Comparison of ENCODE assay signal across 24 mouse cellular contexts in the genomic region with DNA sequence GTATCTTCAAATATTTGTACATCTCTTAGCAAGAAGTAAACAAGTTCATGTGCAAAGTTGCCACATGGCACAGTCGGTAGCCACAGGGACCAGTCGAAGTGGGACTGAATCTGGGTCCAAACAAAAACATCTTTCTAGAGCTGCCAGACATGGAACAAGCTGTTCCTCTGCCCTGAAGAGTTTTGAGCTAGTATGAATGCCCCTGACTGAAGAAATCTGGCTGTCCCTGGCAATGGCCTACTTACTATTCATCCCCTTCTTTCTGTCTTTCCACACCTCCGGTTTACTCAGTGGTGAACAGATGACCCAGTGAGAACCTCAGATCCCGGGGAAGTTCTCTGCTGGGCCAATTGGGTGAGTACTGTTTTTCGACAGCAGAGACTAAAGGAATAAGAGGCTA.
DNase-seq lines count a peak whose midpoint lies in the region; ATAC-seq and TF ChIP-seq lines count a peak whose summit lies in the region.
"Had no signal": no experiment of that assay in that cellular context is flagged by ENCODE, and none has a peak within 500 bp of the region (broad histone marks: within the 10 kb centered on the region; RNA-seq: fewer than 3 reads in every experiment).

No protein-coding gene starts in this region.

- WGBS in forebrain, postnatal 0 days, result 66% methylated on average over 5 of the region's 5 CpGs
- WGBS in forebrain, embryonic 10.5 days, result 90% methylated on average over 5 of the region's 5 CpGs
- 83% methylated on average over 5 of the region's 5 CpGs for WGBS in midbrain, embryonic 14.5 days

- H3K27me3 ChIP-seq in forebrain, postnatal 0 days (ENCODE audit: insufficient read depth, low read length), result no peaks in the 10 kb centered on the region
- H3K27me3 ChIP-seq in forebrain, embryonic 10.5 days (ENCODE audit: poor library complexity, severe bottlenecking), result peaks cover 3% of the 10 kb centered on the region; the same call in 1 of the 2 replicates
- no peaks in the 10 kb centered on the region for H3K27me3 ChIP-seq in midbrain, embryonic 14.5 days (ENCODE audit: control insufficient read depth, insufficient read depth, low read length)
- H3K27me3 ChIP-seq: embryonic facial prominence, embryonic 15.5 days; heart, embryonic 15.5 days; kidney, embryonic 15.5 days; limb, embryonic 12.5 days; liver, embryonic 13.5 days; lung, embryonic 15.5 days; neural tube, embryonic 12.5 days; stomach, embryonic 15.5 days had no signal

- no peak overlapping the region for H3K9ac ChIP-seq in forebrain, postnatal 0 days
- H3K9ac ChIP-seq in midbrain, embryonic 14.5 days (replicated peaks; ENCODE audit: low read length), result no peak overlapping the region
- H3K9ac ChIP-seq: embryonic facial prominence, embryonic 15.5 days; heart, embryonic 15.5 days; kidney, embryonic 15.5 days; limb, embryonic 12.5 days; liver, embryonic 13.5 days; lung, embryonic 15.5 days; neural tube, embryonic 12.5 days; stomach, embryonic 15.5 days had no signal

- H3K9me3 ChIP-seq in forebrain, postnatal 0 days (ENCODE audit: low read length), result no peaks in the 10 kb centered on the region
- H3K9me3 ChIP-seq in forebrain, embryonic 10.5 days, result no peaks in the 10 kb centered on the region
- H3K9me3 ChIP-seq in midbrain, embryonic 14.5 days (ENCODE audit: control insufficient read depth, low read length), result no peaks in the 10 kb centered on the region
- H3K9me3 ChIP-seq: embryonic facial prominence, embryonic 15.5 days; heart, embryonic 15.5 days; kidney, embryonic 15.5 days; limb, embryonic 12.5 days; liver, embryonic 13.5 days; lung, embryonic 15.5 days; neural tube, embryonic 12.5 days; stomach, embryonic 15.5 days had no signal

- no peak overlapping the region for H3K4me3 ChIP-seq in forebrain, postnatal 0 days (ENCODE audit: low read depth, low read length)
- no peak overlapping the region for H3K4me3 ChIP-seq in forebrain, embryonic 10.5 days
- no peak overlapping the region for H3K4me3 ChIP-seq in left cerebral cortex, adult 2 months
- H3K4me3 ChIP-seq in midbrain, embryonic 14.5 days (replicated peaks; ENCODE audit: low read depth, low read length), result no peak overlapping the region
- H3K4me3 ChIP-seq: embryonic facial prominence, embryonic 15.5 days; heart, embryonic 15.5 days; kidney, embryonic 15.5 days; limb, embryonic 12.5 days; liver, embryonic 13.5 days; lung, embryonic 15.5 days; neural tube, embryonic 12.5 days; stomach, embryonic 15.5 days had no signal

- H3K27ac ChIP-seq in forebrain, postnatal 0 days (ENCODE audit: low read depth, low read length), result no peak overlapping the region
- no peak overlapping the region for H3K27ac ChIP-seq in forebrain, embryonic 10.5 days
- H3K27ac ChIP-seq in left cerebral cortex, adult 2 months, result peak overlapping the region; percentile 56
- no peak overlapping the region for H3K27ac ChIP-seq in midbrain, embryonic 14.5 days (replicated peaks; ENCODE audit: low read depth, low read length)
- H3K27ac ChIP-seq: embryonic facial prominence, embryonic 15.5 days; heart, embryonic 15.5 days; kidney, embryonic 15.5 days; limb, embryonic 12.5 days; liver, embryonic 13.5 days; lung, embryonic 15.5 days; neural tube, embryonic 12.5 days; stomach, embryonic 15.5 days had no signal

- H3K36me3 ChIP-seq in forebrain, postnatal 0 days (ENCODE audit: insufficient read depth), result no peaks in the 10 kb centered on the region
- no peaks in the 10 kb centered on the region for H3K36me3 ChIP-seq in forebrain, embryonic 10.5 days (replicated peaks)
- H3K36me3 ChIP-seq in midbrain, embryonic 14.5 days (ENCODE audit: control insufficient read depth, insufficient read depth, low read length), result no peaks in the 10 kb centered on the region
- H3K36me3 ChIP-seq: embryonic facial prominence, embryonic 15.5 days; heart, embryonic 15.5 days; kidney, embryonic 15.5 days; limb, embryonic 12.5 days; liver, embryonic 13.5 days; lung, embryonic 15.5 days; neural tube, embryonic 12.5 days; stomach, embryonic 15.5 days had no signal

- H3K4me2 ChIP-seq in forebrain, postnatal 0 days (ENCODE audit: low read depth), result no peak overlapping the region
- H3K4me2 ChIP-seq in midbrain, embryonic 14.5 days (ENCODE audit: low read length), result no peak overlapping the region
- H3K4me2 ChIP-seq: embryonic facial prominence, embryonic 15.5 days; heart, embryonic 15.5 days; kidney, embryonic 15.5 days; limb, embryonic 12.5 days; liver, embryonic 13.5 days; lung, embryonic 15.5 days; neural tube, embryonic 12.5 days; stomach, embryonic 15.5 days had no signal

- H3K4me1 ChIP-seq in forebrain, postnatal 0 days (ENCODE audit: insufficient read depth), result no peaks in the 10 kb centered on the region
- peaks cover 37% of the 10 kb centered on the region for H3K4me1 ChIP-seq in forebrain, embryonic 10.5 days
- no peaks in the 10 kb centered on the region for H3K4me1 ChIP-seq in midbrain, embryonic 14.5 days (ENCODE audit: control insufficient read depth, insufficient read depth, low read length)
- H3K4me1 ChIP-seq: embryonic facial prominence, embryonic 15.5 days; kidney, embryonic 15.5 days; liver, embryonic 13.5 days; neural tube, embryonic 12.5 days; stomach, embryonic 15.5 days had no signal

- intact Hi-C loops in left cerebral cortex, adult 2 months (cut with DNase I), result no loop called here
- intact Hi-C loops in left cerebral cortex, postnatal 4 days (cut with DNase I), result no loop called here

- DNase-seq in forebrain, postnatal 0 days, result no peak
- DNase-seq in forebrain, embryonic 10.5 days (ENCODE audit: extremely low spot score, low spot score), result no peak
- peak in 1 of 2 experiments; percentile 17 for DNase-seq in left cerebral cortex, adult 2 months (ENCODE audit: extremely low spot score in 1 of 2, low spot score in 2 of 2)
- DNase-seq in left cerebral cortex, postnatal 4 days, result no peak
- peak; percentile 42 to 48 for DNase-seq in frontal cortex, adult 2 months (ENCODE audit: extremely low spot score in 1 of 2, low spot score in 1 of 2)
- DNase-seq in layer of hippocampus, postnatal 36 days, result peak; percentile 20 to 26
- DNase-seq in midbrain, embryonic 14.5 days, result no peak
- DNase-seq: embryo, embryonic 11 days; gastrocnemius, postnatal 14 days; heart, postnatal 4 days; liver, embryonic 13.5 days; lung, postnatal 4 days; thymus, adult 18-20 months; thymus, postnatal 4 days had no signal

- peak; percentile 47; the same call in 1 of the 2 replicates for ATAC-seq in forebrain, postnatal 0 days
- no peak for ATAC-seq in midbrain, embryonic 14.5 days (ENCODE audit: low FRiP score, low TSS enrichment)
- no peak for ATAC-seq in monocyte, adult 5-6 weeks (replicated peaks; ENCODE audit: insufficient number of reproducible peaks, low FRiP score, low TSS enrichment, poor library complexity, severe bottlenecking)
- ATAC-seq: hindbrain, embryonic 16.5 days; intestine, postnatal 0 days had no signal

- no peak for TF ChIP-seq CTCF in forebrain, postnatal 0 days (IDR thresholded peaks at IDR 0.05; ENCODE audit: low read depth)
- no peak for TF ChIP-seq CTCF in left cerebral cortex, adult 2 months (IDR thresholded peaks at IDR 0.05)

Comparison
In these comparisons a context has a peak if more than half of its experiments do, and no peak if none do; other contexts are left out.
1. DNase-seq: peak in frontal cortex, adult 2 months (2 of 2) and layer of hippocampus, postnatal 36 days (2 of 2); none in forebrain, postnatal 0 days (single experiment), forebrain, embryonic 10.5 days (single experiment), left cerebral cortex, postnatal 4 days (single experiment) and midbrain, embryonic 14.5 days (single experiment).